Mouse (Mus musculus): Measurements from ENCODE around the gene Ticam1. TPM values are rescaled to one million over a fixed set of nuclear protein-coding genes. Genes with fewer than 3 reads are reported as not detected.
"Not testable (repeated sequence)": the region's sequence is repeated elsewhere in the genome, so short reads cannot be mapped to it uniquely, and the experiment has no call there.

The Ticam1 gene
- total and polyA plus RNA-seq, 2 experiments from 2014 or later, result 0.91 to 3.7 TPM

DNA sequence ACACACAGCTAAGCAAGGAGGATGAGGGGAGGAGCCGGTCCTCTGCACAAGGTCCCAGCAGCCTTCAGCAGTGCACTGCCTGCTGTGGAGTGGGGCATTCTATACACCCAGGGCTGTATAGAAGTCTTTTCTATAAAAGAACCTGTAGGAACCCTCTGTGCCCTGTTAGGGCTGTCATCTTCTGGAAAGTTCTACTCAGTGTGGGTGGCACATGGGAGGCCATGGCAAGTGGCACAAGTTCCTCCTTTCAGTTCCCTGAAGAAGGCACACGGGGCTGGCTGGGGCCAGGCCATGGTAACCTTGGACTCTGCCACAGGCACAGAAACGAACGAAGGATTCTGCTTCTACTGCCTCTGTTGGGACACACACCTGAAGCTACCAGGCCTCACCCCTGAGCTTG lies 11.6 kb downstream of the Ticam1 start:
- Histone ChIP-seq H3K27me3 (ENCODE audit: insufficient read depth, low read length) (no peaks in the 10 kb centered on the region), H3K9me3 (ENCODE audit: low read length) (no peaks in the 10 kb centered on the region), H3K4me2 (ENCODE audit: low read depth, low read length, poor library complexity, severe bottlenecking) (no peak overlapping the region), H3K27ac (ENCODE audit: low read depth, low read length) (no peak overlapping the region), H3K4me3 (ENCODE audit: low read depth, low read length) (no peak overlapping the region), H3K36me3 (ENCODE audit: insufficient read depth, low read length) (peaks cover 31% of the 10 kb centered on the region), H3K9ac (replicated peaks; ENCODE audit: low read length, poor library complexity, severe bottlenecking) (no peak overlapping the region), H3K4me1 (ENCODE audit: insufficient read depth, low read length) (peaks cover 7% of the 10 kb centered on the region; the same call in 1 of the 2 replicates)
- ATAC-seq (ENCODE audit: low FRiP score) (no peak), DNase-seq (ENCODE audit: low spot score) (no peak)
- TF ChIP-seq CTCF (IDR thresholded peaks at IDR 0.05), result no peak
- 91% methylated on average over 4 of the region's 4 CpGs for WGBS

DNA sequence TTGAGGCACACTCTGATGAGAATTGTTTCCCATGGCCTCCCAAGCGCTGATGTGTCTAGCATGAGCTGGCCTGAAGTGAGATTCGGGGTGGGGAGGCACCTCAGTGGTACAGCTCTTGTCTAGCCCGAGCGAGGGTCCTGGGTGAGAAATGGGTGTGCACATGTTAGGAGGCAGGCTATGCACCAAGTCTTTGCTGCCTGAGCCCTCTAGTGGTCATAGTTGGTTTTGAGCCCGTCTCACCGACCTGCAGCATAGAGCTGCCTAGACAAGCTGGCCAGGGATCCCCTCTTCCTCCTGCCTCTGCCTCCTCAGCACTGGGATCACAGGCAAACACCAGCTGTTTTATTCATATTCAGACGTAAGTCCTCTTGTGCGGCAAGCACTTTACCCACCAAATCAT lies 12.6 kb downstream of the Ticam1 start:
- WGBS, result 20% methylated on average over 8 of the region's 8 CpGs
- DNase-seq (ENCODE audit: low spot score), result peak; percentile 82
- ATAC-seq (ENCODE audit: low FRiP score), result peak; percentile 70
- Histone ChIP-seq H3K36me3 (ENCODE audit: insufficient read depth, low read length) (peaks cover 40% of the 10 kb centered on the region), H3K4me1 (ENCODE audit: insufficient read depth, low read length) (peaks cover 10% of the 10 kb centered on the region), H3K27me3 (ENCODE audit: insufficient read depth, low read length) (no peaks in the 10 kb centered on the region), H3K4me2 (ENCODE audit: low read depth, low read length, poor library complexity, severe bottlenecking) (no peak overlapping the region), H3K27ac (ENCODE audit: low read depth, low read length) (no peak overlapping the region), H3K4me3 (ENCODE audit: low read depth, low read length) (no peak overlapping the region), H3K9me3 (ENCODE audit: low read length) (no peaks in the 10 kb centered on the region), H3K9ac (replicated peaks; ENCODE audit: low read length, poor library complexity, severe bottlenecking) (no peak overlapping the region)
- TF ChIP-seq CTCF (IDR thresholded peaks at IDR 0.05), result peak; percentile 81

DNA sequence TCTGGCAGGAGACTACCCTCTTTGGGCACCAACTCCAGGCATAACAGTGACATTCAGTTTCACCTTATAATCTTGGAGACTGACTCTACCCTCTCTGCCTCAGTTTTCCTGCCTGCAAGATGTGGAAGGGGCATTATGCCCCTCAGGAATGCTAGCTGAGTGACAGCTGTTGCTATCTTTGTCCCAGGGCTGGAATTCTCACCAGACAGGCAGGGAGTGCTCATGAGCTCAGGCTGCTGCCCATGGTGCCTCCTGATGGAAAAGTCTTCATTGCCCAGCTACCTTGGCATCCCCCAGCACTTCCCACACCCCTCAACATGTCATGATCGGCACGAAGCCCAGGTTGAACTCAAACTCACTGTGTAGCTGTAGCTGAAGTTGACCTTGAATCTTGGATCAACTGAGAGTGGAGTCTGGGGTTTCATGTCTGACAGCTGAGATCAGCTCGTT lies 13.9 kb downstream of the Ticam1 start:
- 95% methylated on average over 3 of the region's 3 CpGs for WGBS

GRCm38 (mm10) chr17:56261166-56261565 lies 15.4 kb downstream of the Ticam1 start:
- DNase-seq (ENCODE audit: low spot score) (no peak), ATAC-seq (ENCODE audit: low FRiP score) (no peak)
- WGBS, result 66% methylated on average over 3 of the region's 3 CpGs
- H3K9me3 ChIP-seq (ENCODE audit: low read length), result no peaks in the 10 kb centered on the region
- H3K4me1 ChIP-seq (ENCODE audit: insufficient read depth, low read length), result peaks cover 10% of the 10 kb centered on the region
- no peaks in the 10 kb centered on the region for H3K27me3 ChIP-seq (ENCODE audit: insufficient read depth, low read length)
- no peak overlapping the region for H3K27ac ChIP-seq (ENCODE audit: low read depth, low read length)
- H3K4me3 ChIP-seq (ENCODE audit: low read depth, low read length), result no peak overlapping the region
- H3K36me3 ChIP-seq (ENCODE audit: insufficient read depth, low read length), result peaks cover 44% of the 10 kb centered on the region
- H3K9ac ChIP-seq (replicated peaks; ENCODE audit: low read length, poor library complexity, severe bottlenecking), result 0 out of 2 replicates have a peak overlapping the region, but pooled peaks have one; percentile 8
- H3K4me2 ChIP-seq (ENCODE audit: low read depth, low read length, poor library complexity, severe bottlenecking), result no peak overlapping the region
- TF ChIP-seq CTCF (IDR thresholded peaks at IDR 0.05), result no peak

More for the DNA sequence above, 13.9 kb downstream of the Ticam1 start:
- DNase-seq (ENCODE audit: low spot score) (no peak), ATAC-seq (ENCODE audit: low FRiP score) (no peak)
- no peak for TF ChIP-seq CTCF (IDR thresholded peaks at IDR 0.05)
- Histone ChIP-seq H3K4me1 (ENCODE audit: insufficient read depth, low read length) (peaks cover 10% of the 10 kb centered on the region), H3K27ac (ENCODE audit: low read depth, low read length) (no peak overlapping the region), H3K9me3 (ENCODE audit: low read length) (no peaks in the 10 kb centered on the region), H3K36me3 (ENCODE audit: insufficient read depth, low read length) (peaks cover 44% of the 10 kb centered on the region), H3K4me2 (ENCODE audit: low read depth, low read length, poor library complexity, severe bottlenecking) (no peak overlapping the region), H3K9ac (replicated peaks; ENCODE audit: low read length, poor library complexity, severe bottlenecking) (no peak overlapping the region), H3K4me3 (ENCODE audit: low read depth, low read length) (no peak overlapping the region), H3K27me3 (ENCODE audit: insufficient read depth, low read length) (no peaks in the 10 kb centered on the region)

DNA sequence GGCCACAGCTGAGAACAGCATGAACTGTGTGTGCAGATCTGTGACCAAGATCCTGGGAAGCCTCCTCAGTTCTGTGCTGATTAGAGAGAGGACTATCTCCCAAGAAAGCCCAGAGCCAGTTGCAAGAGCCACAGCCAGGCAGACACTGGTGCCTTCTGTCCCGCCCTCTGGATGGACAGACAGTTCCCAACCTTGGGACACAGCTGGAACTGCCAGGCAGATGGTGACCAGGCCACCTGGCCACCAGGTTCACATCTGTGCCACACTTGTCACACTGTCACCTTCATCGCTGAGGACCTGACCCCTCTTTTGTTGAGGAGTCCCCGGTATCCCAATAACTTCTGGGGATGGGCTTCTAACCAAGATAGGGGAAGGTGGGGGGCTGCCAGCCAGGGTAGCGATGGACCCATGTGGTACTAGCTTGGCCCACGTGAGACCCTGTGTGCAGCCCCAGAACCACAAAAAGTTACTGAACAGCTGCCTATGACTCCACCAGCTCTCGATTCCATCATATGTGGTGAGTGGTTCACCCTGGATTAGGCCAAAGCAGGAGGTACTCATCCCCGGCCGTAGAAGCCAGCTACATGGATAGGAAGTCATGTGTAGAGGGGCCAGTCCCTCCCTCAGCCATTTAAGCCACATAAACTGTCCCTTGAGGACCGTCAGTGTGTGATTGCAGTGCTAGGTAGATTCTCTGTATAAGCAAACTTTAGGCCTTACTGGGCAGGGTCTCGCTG lies 17.1 kb downstream of the Ticam1 start:
- H3K27ac ChIP-seq (ENCODE audit: low read depth, low read length), result no peak overlapping the region
- DNase-seq (ENCODE audit: low spot score), result no peak
- 91% methylated on average over 10 of the region's 10 CpGs for WGBS
- H3K4me3 ChIP-seq (ENCODE audit: low read depth, low read length), result no peak overlapping the region
- H3K36me3 ChIP-seq (ENCODE audit: insufficient read depth, low read length), result peaks cover 36% of the 10 kb centered on the region
- no peaks in the 10 kb centered on the region for H3K27me3 ChIP-seq (ENCODE audit: insufficient read depth, low read length)
- no peak for TF ChIP-seq CTCF (IDR thresholded peaks at IDR 0.05)
- no peaks in the 10 kb centered on the region for H3K9me3 ChIP-seq (ENCODE audit: low read length)
- peak overlapping the region; percentile 19; the same call in 1 of the 2 replicates for H3K9ac ChIP-seq (replicated peaks; ENCODE audit: low read length, poor library complexity, severe bottlenecking)
- ATAC-seq (ENCODE audit: low FRiP score), result no peak
- H3K4me2 ChIP-seq (ENCODE audit: low read depth, low read length, poor library complexity, severe bottlenecking), result no peak overlapping the region
- H3K4me1 ChIP-seq (ENCODE audit: insufficient read depth, low read length), result peaks cover 10% of the 10 kb centered on the region

- not testable (repeated sequence) for DNase-seq (ENCODE audit: low spot score); H3K27ac ChIP-seq (ENCODE audit: low read depth, low read length); H3K9me3 ChIP-seq (ENCODE audit: low read length); H3K4me2 ChIP-seq (ENCODE audit: low read depth, low read length, poor library complexity, severe bottlenecking); H3K4me3 ChIP-seq (ENCODE audit: low read depth, low read length); H3K27me3 ChIP-seq (ENCODE audit: insufficient read depth, low read length); H3K9ac ChIP-seq (replicated peaks; ENCODE audit: low read length, poor library complexity, severe bottlenecking); ATAC-seq (ENCODE audit: low FRiP score)
- WGBS, result 74% methylated on average over 2 of the region's 2 CpGs
- Histone ChIP-seq H3K36me3 (ENCODE audit: insufficient read depth, low read length) (peaks cover 36% of the 10 kb centered on the region), H3K4me1 (ENCODE audit: insufficient read depth, low read length) (peaks cover 10% of the 10 kb centered on the region)
Measured at GRCm38 (mm10) chr17:56258812-56259211, 17.8 kb downstream of the Ticam1 start.

GRCm38 (mm10) chr17:56258269-56258668 lies 18.3 kb downstream of the Ticam1 start:
- not testable (repeated sequence) for H3K4me3 ChIP-seq (ENCODE audit: low read depth, low read length); ATAC-seq (ENCODE audit: low FRiP score); H3K9ac ChIP-seq (replicated peaks; ENCODE audit: low read length, poor library complexity, severe bottlenecking); DNase-seq (ENCODE audit: low spot score); H3K27ac ChIP-seq (ENCODE audit: low read depth, low read length); H3K9me3 ChIP-seq (ENCODE audit: low read length); H3K27me3 ChIP-seq (ENCODE audit: insufficient read depth, low read length)
- Histone ChIP-seq H3K4me2 (ENCODE audit: low read depth, low read length, poor library complexity, severe bottlenecking) (0 out of 2 replicates have a peak overlapping the region, but pooled peaks have one; percentile 9), H3K4me1 (ENCODE audit: insufficient read depth, low read length) (peaks cover 10% of the 10 kb centered on the region), H3K36me3 (ENCODE audit: insufficient read depth, low read length) (peaks cover 36% of the 10 kb centered on the region)
- 93% methylated on average over 19 of the region's 19 CpGs for WGBS
